Mouse (Mus musculus): ENCODE results near the gene Traf3ip2.

The Traf3ip2 gene

GRCm38 (mm10) chr10:39590629-39591028 lies 22.1 kb upstream of the Traf3ip2 start:
- H3K27me3 ChIP-seq (ENCODE audit: control insufficient read depth, insufficient read depth, low read length, poor library complexity, severe bottlenecking), result no peaks in the 10 kb centered on the region
- no peaks in the 10 kb centered on the region for H3K36me3 ChIP-seq (ENCODE audit: control insufficient read depth, insufficient read depth, low read length, poor library complexity, severe bottlenecking)
- DNase-seq (ENCODE audit: low read depth, low spot score), result no peak

GRCm38 (mm10) chr10:39592501-39592900 lies 20.2 kb upstream of the Traf3ip2 start:
- no peaks in the 10 kb centered on the region for H3K36me3 ChIP-seq (ENCODE audit: control insufficient read depth, insufficient read depth, low read length, poor library complexity, severe bottlenecking)
- no peak for DNase-seq (ENCODE audit: low read depth, low spot score)
- H3K27me3 ChIP-seq (ENCODE audit: control insufficient read depth, insufficient read depth, low read length, poor library complexity, severe bottlenecking), result no peaks in the 10 kb centered on the region

- DNase-seq (ENCODE audit: low read depth, low spot score), result no peak
- H3K36me3 ChIP-seq (ENCODE audit: control insufficient read depth, insufficient read depth, low read length, poor library complexity, severe bottlenecking), result no peaks in the 10 kb centered on the region
- no peaks in the 10 kb centered on the region for H3K27me3 ChIP-seq (ENCODE audit: control insufficient read depth, insufficient read depth, low read length, poor library complexity, severe bottlenecking)
These were observed 18.0 kb upstream of the Traf3ip2 start for GRCm38 (mm10) chr10:39594716-39595115.

- H3K36me3 ChIP-seq (ENCODE audit: control insufficient read depth, insufficient read depth, low read length, poor library complexity, severe bottlenecking), result no peaks in the 10 kb centered on the region
- no peaks in the 10 kb centered on the region for H3K27me3 ChIP-seq (ENCODE audit: control insufficient read depth, insufficient read depth, low read length, poor library complexity, severe bottlenecking)
These were observed 16.9 kb upstream of the Traf3ip2 start for GRCm38 (mm10) chr10:39595862-39596261.

GRCm38 (mm10) chr10:39597116-39597791 lies 15.5 kb upstream of the Traf3ip2 start:
- Histone ChIP-seq H3K36me3 (ENCODE audit: control insufficient read depth, insufficient read depth, low read length, poor library complexity, severe bottlenecking) (no peaks in the 10 kb centered on the region), H3K27me3 (ENCODE audit: control insufficient read depth, insufficient read depth, low read length, poor library complexity, severe bottlenecking) (no peaks in the 10 kb centered on the region)
- no peak for DNase-seq (ENCODE audit: low read depth, low spot score)

More at GRCm38 (mm10) chr10:39595862-39596261, 16.9 kb upstream of the Traf3ip2 start:
- no peak for DNase-seq (ENCODE audit: low read depth, low spot score)

- Histone ChIP-seq H3K36me3 (ENCODE audit: control insufficient read depth, insufficient read depth, low read length, poor library complexity, severe bottlenecking) (no peaks in the 10 kb centered on the region), H3K27me3 (ENCODE audit: control insufficient read depth, insufficient read depth, low read length, poor library complexity, severe bottlenecking) (no peaks in the 10 kb centered on the region)
- DNase-seq (ENCODE audit: low read depth, low spot score), result no peak
These were observed 14.9 kb upstream of the Traf3ip2 start for GRCm38 (mm10) chr10:39597792-39598183.

GRCm38 (mm10) chr10:39599601-39600000 lies 13.1 kb upstream of the Traf3ip2 start:
- H3K36me3 ChIP-seq (ENCODE audit: control insufficient read depth, insufficient read depth, low read length, poor library complexity, severe bottlenecking), result no peaks in the 10 kb centered on the region
- H3K27me3 ChIP-seq (ENCODE audit: control insufficient read depth, insufficient read depth, low read length, poor library complexity, severe bottlenecking), result no peaks in the 10 kb centered on the region
- no peak for DNase-seq (ENCODE audit: low read depth, low spot score)

- H3K36me3 ChIP-seq (ENCODE audit: control insufficient read depth, insufficient read depth, low read length, poor library complexity, severe bottlenecking), result no peaks in the 10 kb centered on the region
- H3K27me3 ChIP-seq (ENCODE audit: control insufficient read depth, insufficient read depth, low read length, poor library complexity, severe bottlenecking), result no peaks in the 10 kb centered on the region
- peak; percentile 38 for DNase-seq (ENCODE audit: low read depth, low spot score)
These were observed 12.6 kb upstream of the Traf3ip2 start for GRCm38 (mm10) chr10:39600115-39600514.

- no peak for DNase-seq (ENCODE audit: low read depth, low spot score)
- Histone ChIP-seq H3K36me3 (ENCODE audit: control insufficient read depth, insufficient read depth, low read length, poor library complexity, severe bottlenecking) (no peaks in the 10 kb centered on the region), H3K27me3 (ENCODE audit: control insufficient read depth, insufficient read depth, low read length, poor library complexity, severe bottlenecking) (no peaks in the 10 kb centered on the region)
These were observed 11.7 kb upstream of the Traf3ip2 start for GRCm38 (mm10) chr10:39601068-39601467.

GRCm38 (mm10) chr10:39606434-39606833 lies 6.3 kb upstream of the Traf3ip2 start:
- DNase-seq (ENCODE audit: low read depth, low spot score), result no peak
- no peaks in the 10 kb centered on the region for H3K36me3 ChIP-seq (ENCODE audit: control insufficient read depth, insufficient read depth, low read length, poor library complexity, severe bottlenecking)
- no peaks in the 10 kb centered on the region for H3K27me3 ChIP-seq (ENCODE audit: control insufficient read depth, insufficient read depth, low read length, poor library complexity, severe bottlenecking)

GRCm38 (mm10) chr10:39611234-39611633 lies 1.5 kb upstream of the Traf3ip2 start:
- Histone ChIP-seq H3K36me3 (ENCODE audit: control insufficient read depth, insufficient read depth, low read length, poor library complexity, severe bottlenecking) (no peaks in the 10 kb centered on the region), H3K27me3 (ENCODE audit: control insufficient read depth, insufficient read depth, low read length, poor library complexity, severe bottlenecking) (no peaks in the 10 kb centered on the region)
- DNase-seq (ENCODE audit: low read depth, low spot score), result no peak

- peak; percentile 10 for DNase-seq (ENCODE audit: low read depth, low spot score)
- H3K27me3 ChIP-seq (ENCODE audit: control insufficient read depth, insufficient read depth, low read length, poor library complexity, severe bottlenecking), result no peaks in the 10 kb centered on the region
- no peaks in the 10 kb centered on the region for H3K36me3 ChIP-seq (ENCODE audit: control insufficient read depth, insufficient read depth, low read length, poor library complexity, severe bottlenecking)
These were observed 603 bp upstream of the Traf3ip2 start for GRCm38 (mm10) chr10:39612131-39612530.

GRCm38 (mm10) chr10:39612989-39613831 lies 476 bp downstream of the Traf3ip2 start:
- DNase-seq (ENCODE audit: low read depth, low spot score), result peak; percentile 88
- Histone ChIP-seq H3K27me3 (ENCODE audit: control insufficient read depth, insufficient read depth, low read length, poor library complexity, severe bottlenecking) (no peaks in the 10 kb centered on the region), H3K36me3 (ENCODE audit: control insufficient read depth, insufficient read depth, low read length, poor library complexity, severe bottlenecking) (peaks cover 3% of the 10 kb centered on the region)

GRCm38 (mm10) chr10:39613973-39614372 lies 1.2 kb downstream of the Traf3ip2 start:
- Histone ChIP-seq H3K27me3 (ENCODE audit: control insufficient read depth, insufficient read depth, low read length, poor library complexity, severe bottlenecking) (no peaks in the 10 kb centered on the region), H3K36me3 (ENCODE audit: control insufficient read depth, insufficient read depth, low read length, poor library complexity, severe bottlenecking) (peaks cover 6% of the 10 kb centered on the region)
- DNase-seq (ENCODE audit: low read depth, low spot score), result peak; percentile 22

GRCm38 (mm10) chr10:39614676-39615075 lies 1.9 kb downstream of the Traf3ip2 start:
- Histone ChIP-seq H3K27me3 (ENCODE audit: control insufficient read depth, insufficient read depth, low read length, poor library complexity, severe bottlenecking) (no peaks in the 10 kb centered on the region), H3K36me3 (ENCODE audit: control insufficient read depth, insufficient read depth, low read length, poor library complexity, severe bottlenecking) (peaks cover 7% of the 10 kb centered on the region)
- no peak for DNase-seq (ENCODE audit: low read depth, low spot score)

Data from splenic B cell, adult 2 months (primary cell).